Mouse (Mus musculus): ENCODE data around the gene Ttc28. TPM values are rescaled to one million over a fixed set of nuclear protein-coding genes. Genes with fewer than 3 reads are reported as not detected.
A peak's percentile ranks its signal among the peaks of the same experiment; 100 is the strongest.

Gene Ttc28
- polyA plus RNA-seq, 1 experiment from 2014 or later = 42.8 TPM

GRCm38 (mm10) chr5:110890561-110890960 lies 11.0 kb downstream of the Ttc28 start:
- WGBS = 80% methylated on average over 3 of the region's 3 CpGs
- peaks cover 30% of the 10 kb centered on the region for H3K36me3 ChIP-seq
- H3K27ac ChIP-seq (replicated peaks) = no peak overlapping the region
- no peak overlapping the region for H3K9ac ChIP-seq (replicated peaks)
- H3K4me3 ChIP-seq = no peak overlapping the region
- no peaks in the 10 kb centered on the region for H3K27me3 ChIP-seq
- H3K9me3 ChIP-seq = no peaks in the 10 kb centered on the region
- no peak overlapping the region for H3K4me2 ChIP-seq (replicated peaks)
- no peak for ATAC-seq (replicated peaks)
- H3K4me1 ChIP-seq = no peaks in the 10 kb centered on the region

GRCm38 (mm10) chr5:110897114-110897788 lies 17.6 kb downstream of the Ttc28 start:
- peaks cover 12% of the 10 kb centered on the region for H3K4me1 ChIP-seq
- peak overlapping the region; percentile 17; the same call in 1 of the 2 replicates for H3K27ac ChIP-seq (replicated peaks)
- H3K36me3 ChIP-seq = peaks cover 29% of the 10 kb centered on the region
- no peaks in the 10 kb centered on the region for H3K27me3 ChIP-seq
- no peak overlapping the region for H3K4me2 ChIP-seq (replicated peaks)
- no peaks in the 10 kb centered on the region for H3K9me3 ChIP-seq
- H3K9ac ChIP-seq (replicated peaks) = no peak overlapping the region
- WGBS = 13% methylated on average over 7 of the region's 7 CpGs
- ATAC-seq (replicated peaks) = peak; percentile 51; the same call in 1 of the 2 replicates
- no peak overlapping the region for H3K4me3 ChIP-seq

- WGBS = 38% methylated on average over 7 of the region's 7 CpGs
- Histone ChIP-seq H3K9me3 (no peaks in the 10 kb centered on the region), H3K4me3 (no peak overlapping the region), H3K27me3 (no peaks in the 10 kb centered on the region), H3K4me1 (peaks cover 12% of the 10 kb centered on the region), H3K4me2 (replicated peaks) (no peak overlapping the region), H3K27ac (replicated peaks) (no peak overlapping the region), H3K9ac (replicated peaks) (no peak overlapping the region), H3K36me3 (peaks cover 24% of the 10 kb centered on the region)
- no peak for ATAC-seq (replicated peaks)
Observed at GRCm38 (mm10) chr5:110898169-110898568, 18.6 kb downstream of the Ttc28 start.

GRCm38 (mm10) chr5:110898785-110899184 lies 19.2 kb downstream of the Ttc28 start:
- no peaks in the 10 kb centered on the region for H3K9me3 ChIP-seq
- H3K4me3 ChIP-seq = no peak overlapping the region
- H3K27ac ChIP-seq (replicated peaks) = no peak overlapping the region
- ATAC-seq (replicated peaks) = no peak
- no peak overlapping the region for H3K9ac ChIP-seq (replicated peaks)
- no peak overlapping the region for H3K4me2 ChIP-seq (replicated peaks)
- H3K27me3 ChIP-seq = no peaks in the 10 kb centered on the region
- H3K4me1 ChIP-seq = peaks cover 12% of the 10 kb centered on the region
- 90% methylated on average over 4 of the region's 4 CpGs for WGBS
- H3K36me3 ChIP-seq = peaks cover 19% of the 10 kb centered on the region

- peaks cover 5% of the 10 kb centered on the region for H3K36me3 ChIP-seq
- no peak overlapping the region for H3K9ac ChIP-seq (replicated peaks)
- H3K9me3 ChIP-seq = no peaks in the 10 kb centered on the region
- no peak for ATAC-seq (replicated peaks)
- no peaks in the 10 kb centered on the region for H3K27me3 ChIP-seq
- H3K4me2 ChIP-seq (replicated peaks) = no peak overlapping the region
- no peak overlapping the region for H3K4me3 ChIP-seq
- peaks cover 12% of the 10 kb centered on the region for H3K4me1 ChIP-seq
- H3K27ac ChIP-seq (replicated peaks) = no peak overlapping the region
Observed at GRCm38 (mm10) chr5:110900331-110900730, 20.7 kb downstream of the Ttc28 start.

- Histone ChIP-seq H3K4me1 (no peaks in the 10 kb centered on the region), H3K36me3 (0 out of 2 replicates have a peak, but pooled peaks cover 4% of the 10 kb centered on the region), H3K4me2 (replicated peaks) (no peak overlapping the region), H3K27ac (replicated peaks) (no peak overlapping the region), H3K4me3 (no peak overlapping the region), H3K27me3 (no peaks in the 10 kb centered on the region), H3K9me3 (no peaks in the 10 kb centered on the region), H3K9ac (replicated peaks) (no peak overlapping the region)
- ATAC-seq (replicated peaks) = no peak
- WGBS = 96% methylated on average over 1 of the region's 1 CpGs
Observed at GRCm38 (mm10) chr5:110906708-110907107, 27.1 kb downstream of the Ttc28 start.

GRCm38 (mm10) chr5:110908879-110909278 lies 29.3 kb downstream of the Ttc28 start:
- H3K9ac ChIP-seq (replicated peaks) = no peak overlapping the region
- 0 out of 2 replicates have a peak, but pooled peaks cover 4% of the 10 kb centered on the region for H3K36me3 ChIP-seq
- no peaks in the 10 kb centered on the region for H3K4me1 ChIP-seq
- ATAC-seq (replicated peaks) = no peak
- H3K27me3 ChIP-seq = no peaks in the 10 kb centered on the region
- no peak overlapping the region for H3K4me3 ChIP-seq
- no peaks in the 10 kb centered on the region for H3K9me3 ChIP-seq
- no peak overlapping the region for H3K4me2 ChIP-seq (replicated peaks)
- H3K27ac ChIP-seq (replicated peaks) = no peak overlapping the region

- no peak overlapping the region for H3K9ac ChIP-seq (replicated peaks)
- H3K4me3 ChIP-seq = no peak overlapping the region
- H3K9me3 ChIP-seq = no peaks in the 10 kb centered on the region
- 0 out of 2 replicates have a peak, but pooled peaks cover 4% of the 10 kb centered on the region for H3K36me3 ChIP-seq
- H3K4me2 ChIP-seq (replicated peaks) = no peak overlapping the region
- no peaks in the 10 kb centered on the region for H3K27me3 ChIP-seq
- H3K4me1 ChIP-seq = no peaks in the 10 kb centered on the region
- no peak overlapping the region for H3K27ac ChIP-seq (replicated peaks)
- 89% methylated on average over 4 of the region's 4 CpGs for whole genome bisulfite sequencing
- ATAC-seq (replicated peaks) = no peak
Observed at GRCm38 (mm10) chr5:110909955-110910589, 30.5 kb downstream of the Ttc28 start.

- H3K9me3 ChIP-seq = no peaks in the 10 kb centered on the region
- no peaks in the 10 kb centered on the region for H3K27me3 ChIP-seq
- WGBS = 88% methylated on average over 11 of the region's 11 CpGs
- no peaks in the 10 kb centered on the region for H3K4me1 ChIP-seq
- ATAC-seq (replicated peaks) = no peak
- H3K27ac ChIP-seq (replicated peaks) = no peak overlapping the region
- H3K4me3 ChIP-seq = no peak overlapping the region
- no peaks in the 10 kb centered on the region for H3K36me3 ChIP-seq
- no peak overlapping the region for H3K9ac ChIP-seq (replicated peaks)
- no peak overlapping the region for H3K4me2 ChIP-seq (replicated peaks)
Observed at GRCm38 (mm10) chr5:110914859-110915258, 35.3 kb downstream of the Ttc28 start.

- H3K27me3 ChIP-seq = no peaks in the 10 kb centered on the region
- no peak for ATAC-seq (replicated peaks)
- no peak overlapping the region for H3K27ac ChIP-seq (replicated peaks)
- H3K4me1 ChIP-seq = no peaks in the 10 kb centered on the region
- H3K9ac ChIP-seq (replicated peaks) = no peak overlapping the region
- WGBS = 79% methylated on average over 3 of the region's 3 CpGs
- H3K9me3 ChIP-seq = no peaks in the 10 kb centered on the region
- H3K4me2 ChIP-seq (replicated peaks) = no peak overlapping the region
- no peaks in the 10 kb centered on the region for H3K36me3 ChIP-seq
- H3K4me3 ChIP-seq = no peak overlapping the region
Observed at GRCm38 (mm10) chr5:110916241-110916640, 36.6 kb downstream of the Ttc28 start.

- Histone ChIP-seq H3K9ac (replicated peaks) (no peak overlapping the region), H3K36me3 (no peaks in the 10 kb centered on the region), H3K27ac (replicated peaks) (no peak overlapping the region), H3K9me3 (no peaks in the 10 kb centered on the region), H3K4me3 (no peak overlapping the region), H3K4me2 (replicated peaks) (no peak overlapping the region), H3K4me1 (0 out of 2 replicates have a peak, but pooled peaks cover 3% of the 10 kb centered on the region), H3K27me3 (no peaks in the 10 kb centered on the region)
- WGBS = 75% methylated on average over 4 of the region's 4 CpGs
- ATAC-seq (replicated peaks) = no peak
Observed at GRCm38 (mm10) chr5:110919541-110919940, 39.9 kb downstream of the Ttc28 start.

GRCm38 (mm10) chr5:110923336-110923735 lies 43.7 kb downstream of the Ttc28 start:
- Histone ChIP-seq H3K4me2 (replicated peaks) (no peak overlapping the region), H3K27ac (replicated peaks) (no peak overlapping the region), H3K4me3 (no peak overlapping the region), H3K9ac (replicated peaks) (no peak overlapping the region), H3K36me3 (no peaks in the 10 kb centered on the region), H3K27me3 (no peaks in the 10 kb centered on the region), H3K4me1 (peaks cover 7% of the 10 kb centered on the region; the same call in 1 of the 2 replicates), H3K9me3 (no peaks in the 10 kb centered on the region)
- WGBS = 24% methylated on average over 1 of the region's 1 CpGs
- ATAC-seq (replicated peaks) = no peak

All from forebrain, embryonic 15.5 days (tissue).